Mouse (Mus musculus): ENCODE measurements at regions not wholly inside any gene's neighbourhood (a gene's known extent, or its start where the extent isn't known, plus 50 kb on each side); places are given as distances from the start of the nearest gene placed in this dataset.

DNA sequence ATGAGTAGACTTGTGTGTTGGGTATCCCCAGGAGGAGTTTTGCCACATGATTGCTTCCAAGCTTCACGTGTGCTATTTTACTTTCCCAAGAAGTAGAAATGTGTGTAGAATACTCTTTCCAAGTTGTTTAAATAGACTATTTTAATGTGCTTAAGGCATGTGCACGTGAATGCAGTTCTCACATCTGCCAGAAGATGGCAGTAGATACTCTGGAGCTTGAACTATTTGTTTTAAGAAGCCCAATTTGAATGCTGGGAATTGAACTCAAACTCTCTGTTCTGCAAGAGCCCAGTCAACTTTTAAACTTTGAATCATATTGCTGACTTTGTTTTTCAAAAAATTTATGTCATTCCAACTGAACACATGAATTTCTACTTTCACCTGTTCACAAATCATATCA lies 431.3 kb upstream of the Reg3g start:
- DNase-seq, result peak; percentile 42

- DNase-seq, result no peak
These were observed 424.1 kb upstream of the Reg3g start for GRCm38 (mm10) chr6:78892730-78893129.

- no peak for DNase-seq
These were observed 394.4 kb upstream of the Reg3g start for GRCm38 (mm10) chr6:78863031-78863430.

DNA sequence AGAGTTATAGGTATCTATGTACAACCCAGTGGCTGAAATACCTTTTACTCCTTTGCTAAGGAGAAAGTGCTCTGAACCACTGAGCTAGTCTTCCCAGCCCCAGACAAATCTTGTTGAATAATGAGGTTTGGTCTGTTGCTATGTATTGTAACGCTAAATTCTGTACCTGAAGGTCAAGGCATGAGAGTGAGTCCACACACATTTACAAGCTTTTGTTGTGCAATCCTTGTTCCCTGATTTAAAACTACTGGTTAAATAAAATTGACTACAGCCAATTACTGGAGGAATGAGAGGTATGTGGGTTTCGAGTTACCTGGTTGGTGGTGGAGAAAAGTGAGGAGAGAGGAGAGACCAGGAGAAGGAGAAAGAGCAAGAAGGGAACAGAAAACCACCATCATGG lies 372.6 kb upstream of the Reg3g start:
- DNase-seq, result no peak

GRCm38 (mm10) chr6:78825901-78826629 lies 357.4 kb upstream of the Reg3g start:
- no peak for DNase-seq

DNA sequence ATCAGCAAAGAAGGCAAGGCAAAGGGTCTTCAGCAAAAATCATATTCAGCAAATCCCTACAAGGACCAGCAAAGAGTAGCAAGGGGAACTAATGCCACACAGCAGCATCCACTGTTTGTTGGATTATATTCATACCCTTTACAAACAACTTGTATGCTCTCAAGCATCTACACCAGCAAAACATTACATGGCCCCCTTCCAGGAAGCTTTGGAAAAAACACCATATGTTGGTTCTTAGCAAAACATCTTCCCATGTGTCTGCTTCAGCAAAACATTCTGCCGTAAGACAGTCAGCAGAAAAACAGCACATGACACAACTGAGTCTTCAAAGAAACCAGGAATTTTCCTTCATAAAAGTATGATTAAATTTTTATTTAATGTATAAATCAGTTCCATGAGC lies 352.6 kb upstream of the Reg3g start:
- DNase-seq, result no peak

- no peak for DNase-seq
These were observed 328.3 kb upstream of the Reg3g start for GRCm38 (mm10) chr6:78797013-78797412.

DNA sequence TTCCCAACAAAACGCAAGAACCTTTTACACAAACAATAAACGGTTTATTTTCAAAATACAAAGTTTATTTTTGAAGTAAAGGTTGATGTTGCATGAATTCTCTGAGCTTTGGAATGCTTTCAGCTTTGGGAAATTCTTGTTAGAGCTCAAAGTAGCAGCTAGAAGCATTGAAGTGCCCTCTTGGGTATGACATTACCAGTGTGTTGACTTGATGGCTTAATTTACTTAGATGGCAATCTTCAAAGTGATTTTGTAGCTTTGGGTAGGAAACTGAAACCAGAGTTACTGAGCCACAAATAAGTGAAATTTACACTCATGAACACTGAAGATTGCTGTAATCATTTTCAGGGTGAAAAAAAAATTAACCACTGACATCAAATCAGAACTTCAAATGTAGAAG lies 320.3 kb upstream of the Reg3g start:
- no peak for DNase-seq

- DNase-seq, result no peak
These were observed 288.9 kb upstream of the Reg3g start for GRCm38 (mm10) chr6:78757619-78758018.

All from lung, postnatal 36 days (tissue).